Mouse (Mus musculus) Muller cell, postnatal 12 days (primary cell): ENCODE measurements at regions not wholly inside any gene's neighbourhood (a gene's known extent, or its start where the extent isn't known, plus 50 kb on each side); places are given as distances from the start of the nearest gene placed in this dataset.

ENCODE experiments used
- DNase-seq: peaks from one replicate; pipeline ENCODE4 v3.0.0-alpha.2; 2015; ENCODE audit errors: inconsistent ontology term

GRCm38 (mm10) chr17:81941317-81941716 is 203.1 kb upstream of the Slc8a1 start:
- DNase-seq, result no peak

GRCm38 (mm10) chr17:81930736-81931135 is 192.6 kb upstream of the Slc8a1 start:
- DNase-seq, result no peak

- no peak for DNase-seq
Measured at GRCm38 (mm10) chr17:81906481-81907012, 168.4 kb upstream of the Slc8a1 start.

GRCm38 (mm10) chr17:81901999-81902665 is 164.0 kb upstream of the Slc8a1 start:
- DNase-seq, result no peak

- no peak for DNase-seq
Measured at GRCm38 (mm10) chr17:81898984-81899383, 160.8 kb upstream of the Slc8a1 start.

GRCm38 (mm10) chr17:81878136-81878535 is 140.0 kb upstream of the Slc8a1 start:
- no peak for DNase-seq

- no peak for DNase-seq
Measured at GRCm38 (mm10) chr17:81866683-81867082, 128.5 kb upstream of the Slc8a1 start.

GRCm38 (mm10) chr17:81849298-81849967 is 111.3 kb upstream of the Slc8a1 start:
- DNase-seq, result peak; percentile 29

GRCm38 (mm10) chr17:81843793-81844192 is 105.6 kb upstream of the Slc8a1 start:
- DNase-seq, result no peak

- DNase-seq, result no peak
Measured at GRCm38 (mm10) chr17:81797827-81798376, 59.7 kb upstream of the Slc8a1 start.

GRCm38 (mm10) chr17:81788781-81789180 is 50.6 kb upstream of the Slc8a1 start:
- no peak for DNase-seq
